Mouse (Mus musculus) left cerebral cortex, postnatal 4 days (tissue): ENCODE data around the gene Echs1. TPM values are rescaled to one million over a fixed set of nuclear protein-coding genes. Genes with fewer than 3 reads are reported as not detected.

ENCODE experiments used
- DNase-seq: peaks from one replicate; pipeline ENCODE4 v3.0.0-alpha.2; 2022
- intact Hi-C: fragments of 180-260 bp; cut with DNase I; formaldehyde crosslinking; loops from one replicate; pipeline ENCODE4 v1.15.1; 2025
- total RNA-seq, 2 experiments: library from RNA; stranded (reverse); gene quantifications; 2 replicates each; pipeline ENCODE4 v1.2.3; 2021

Echs1 gene
- total RNA-seq, 2 experiments from 2014 or later, result 55.1 to 59.6 TPM

GRCm38 (mm10) chr7:140063092-140063491, 53.2 kb downstream of the Echs1 start:
- intact Hi-C loops, result no loop called here
- DNase-seq, result peak; percentile 79

GRCm38 (mm10) chr7:140062307-140062706, 54.0 kb downstream of the Echs1 start:
- peak; percentile 35 for DNase-seq
- intact Hi-C loops, result no loop called here

GRCm38 (mm10) chr7:140061832-140062130, 54.5 kb downstream of the Echs1 start:
- no peak for DNase-seq
- intact Hi-C loops, result no loop called here

GRCm38 (mm10) chr7:140060936-140061831, 55.1 kb downstream of the Echs1 start:
- DNase-seq, result peak; percentile 57
- intact Hi-C loops, result no loop called here

GRCm38 (mm10) chr7:140059601-140060000, 56.7 kb downstream of the Echs1 start:
- intact Hi-C loops, result loop anchor here (10.0 kb wide), 1 partner anchor 415 kb away; no protein-coding TSS in a partner anchor
- no peak for DNase-seq

GRCm38 (mm10) chr7:140058528-140058927, 57.7 kb downstream of the Echs1 start:
- intact Hi-C loops, result loop anchor here (10.0 kb wide), 1 partner anchor 414 kb away; no protein-coding TSS in a partner anchor
- no peak for DNase-seq

GRCm38 (mm10) chr7:140057413-140058407, 58.6 kb downstream of the Echs1 start:
- intact Hi-C loops, result loop anchor here (10.0 kb wide), 1 partner anchor 413 kb away; no protein-coding TSS in a partner anchor
- DNase-seq, result peak; percentile 63

Other genes starting within 250 kb of the Echs1 start
- gene Kndc1, start 221.8 kb downstream of the Echs1 start, total RNA-seq, result 10 to 100 TPM; 36.2 to 45.3 TPM
- gene Utf1, start 172.7 kb downstream of the Echs1 start, total RNA-seq, result not detected
- under 1 TPM; 0.66 to 0.83 TPM for gene 6430531B16Rik, start 137.7 kb downstream of the Echs1 start, total RNA-seq
- 1 to 10 TPM; 2.4 to 2.6 TPM for gene Adam8, start 123.9 kb downstream of the Echs1 start, total RNA-seq
- gene Zfp511, start 80.1 kb downstream of the Echs1 start, total RNA-seq, result 10 to 100 TPM; 32.3 to 33.9 TPM
- gene Tubgcp2, start 79.8 kb downstream of the Echs1 start, total RNA-seq, result 10 to 100 TPM; 55.1 to 58.0 TPM
- gene Msx3, start 67.4 kb downstream of the Echs1 start, total RNA-seq, result 1 to 10 TPM; 2.3 to 2.5 TPM
- gene Caly, start 33.9 kb downstream of the Echs1 start, total RNA-seq, result 100 to 1,000 TPM; 185 to 208 TPM
- not detected for gene Prap1, start 23.1 kb downstream of the Echs1 start, total RNA-seq
- 10 to 100 TPM; 10.4 to 15.3 TPM for gene Fuom, start 14.0 kb downstream of the Echs1 start, total RNA-seq
- gene Paox, start 677 bp downstream of the Echs1 start, total RNA-seq, result 1 to 10 TPM; 6.1 to 6.8 TPM
- gene Mtg1, start 21.1 kb upstream of the Echs1 start, total RNA-seq, result 10 to 100 TPM; 24.7 to 27.3 TPM
- 10 to 100 TPM; 77.0 to 80.8 TPM for gene Sprn, start 38.4 kb upstream of the Echs1 start, total RNA-seq
- not detected for gene Olfr522, start 48.3 kb upstream of the Echs1 start, total RNA-seq
- gene Olfr523, start 56.7 kb upstream of the Echs1 start, total RNA-seq, result not detected
- not detected for gene Olfr524, start 89.5 kb upstream of the Echs1 start, total RNA-seq
- gene Cd163l1, start 101.8 kb upstream of the Echs1 start, total RNA-seq, result under 1 TPM; 0.32 to 0.58 TPM
- gene 5830411N06Rik, start 130.8 kb upstream of the Echs1 start, total RNA-seq, result not detected
- not detected for gene Olfr525, start 204.4 kb upstream of the Echs1 start, total RNA-seq
- gene Olfr527, start 217.5 kb upstream of the Echs1 start, total RNA-seq, result not detected
- not detected for gene Olfr60, start 245.2 kb upstream of the Echs1 start, total RNA-seq